Mouse (Mus musculus): ENCODE data around the gene Nrp1. TPM values are rescaled to one million over a fixed set of nuclear protein-coding genes. Genes with fewer than 3 reads are reported as not detected.

Nrp1 gene
- 66.3 and 68.0 TPM in 2 replicates for polyA plus RNA-seq (2015; fragmentation: Nextera tagmentation; extraction: Ambion mirVana)

GRCm38 (mm10) chr8:128358406-128358755 is at the start of gene Nrp1:
Gene Nrp1, plus strand, starts transcription at chr8:128358604.

MicroRNAs encoded within 50 kb of the gene (microRNA counts, 519-probe panel; counts per million panel counts)
- microRNA mmu-miR-1903 = 40.5 counts per million

Small RNA genes within 50 kb of the gene (microRNA-seq; reads per million reads assigned to microRNA genes)
- not detected for gene Mir1903

All from neural tube, postnatal 0 days (tissue).